Mouse (Mus musculus) ES-Bruce4 (cell line): Measurements from ENCODE around the gene Topors. TPM values are rescaled to one million over a fixed set of nuclear protein-coding genes. Genes with fewer than 3 reads are reported as not detected.
"Not testable (repeated sequence)": the region's sequence is repeated elsewhere in the genome, so short reads cannot be mapped to it uniquely, and the experiment has no call there.

Source experiments
- H3K27ac ChIP-seq: 2 replicates; pipeline ENCODE4 v1.5.1; 2012; ENCODE audit warnings: low read length, inconsistent platforms; ENCODE audit not compliant: insufficient read depth
- H3K27me3 ChIP-seq: 2 replicates; pipeline ENCODE4 v1.6.1; 2012; ENCODE audit warnings: mild to moderate bottlenecking, low read length, inconsistent platforms; ENCODE audit not compliant: control insufficient read depth, poor library complexity, insufficient read depth, severe bottlenecking
- H3K36me3 ChIP-seq: 2 replicates; pipeline ENCODE4 v1.6.1; 2012; ENCODE audit warnings: inconsistent platforms, mild to moderate bottlenecking, low read length, moderate library complexity; ENCODE audit not compliant: control insufficient read depth, poor library complexity, insufficient read depth, severe bottlenecking
- H3K4me1 ChIP-seq: one replicate; pipeline ENCODE4 v1.8.1; 2011; ENCODE audit warnings: low read length; ENCODE audit not compliant: control insufficient read depth, insufficient read depth
- H3K4me3 ChIP-seq: 2 replicates; pipeline ENCODE4 v1.5.1; 2011; ENCODE audit warnings: low read depth, mild to moderate bottlenecking, low read length
- H3K9ac ChIP-seq: 2 replicates; pipeline ENCODE4 v1.6.1; 2012; ENCODE audit warnings: low read depth, mild to moderate bottlenecking, inconsistent platforms; ENCODE audit not compliant: poor library complexity, severe bottlenecking
- H3K9me3 ChIP-seq: replicated peaks from 2 replicates; pipeline ENCODE4 v1.6.1; 2012; ENCODE audit warnings: mild to moderate bottlenecking, low read length, inconsistent platforms; ENCODE audit not compliant: control insufficient read depth, poor library complexity, insufficient read depth, severe bottlenecking
- CTCF ChIP-seq: IDR thresholded peaks from one replicate; pipeline ENCODE4 v1.8.1; 2011; ENCODE audit warnings: low read depth, low read length
- EP300 ChIP-seq: IDR thresholded peaks from 2 replicates; pipeline ENCODE4 v1.6.1; 2011; ENCODE audit warnings: low read depth, low read length; ENCODE audit not compliant: insufficient read depth
- POLR2A ChIP-seq: IDR thresholded peaks from one replicate; pipeline ENCODE4 v1.8.1; 2011; ENCODE audit warnings: low read length; ENCODE audit not compliant: insufficient read depth
- polyA plus RNA-seq: library from polyadenylated mRNA; stranded (reverse); fragments of >200 nt; gene quantifications from 2 replicates; pipeline ENCODE4 v1.2.4, GENCODE M21; 2011; ENCODE audit warnings: low read depth; ENCODE audit not compliant: missing spikeins, insufficient read depth, insufficient read length

Topors gene
- polyA plus RNA-seq, 1 experiment, result 62.2 TPM

- no peak for TF ChIP-seq POLR2A
- no peak for TF ChIP-seq EP300
- TF ChIP-seq CTCF, result no peak
- Histone ChIP-seq H3K27ac (no peak overlapping the region), H3K4me3 (no peak overlapping the region), H3K9me3 (no peaks in the 10 kb centered on the region), H3K36me3 (no peaks in the 10 kb centered on the region), H3K27me3 (peaks cover 4% of the 10 kb centered on the region), H3K4me1 (no peaks in the 10 kb centered on the region), H3K9ac (no peak overlapping the region)
These were observed 32.9 kb upstream of the Topors start for GRCm38 (mm10) chr4:40302445-40303125.

GRCm38 (mm10) chr4:40301076-40301789, 31.6 kb upstream of the Topors start:
- Histone ChIP-seq H3K9me3 (peaks cover 2% of the 10 kb centered on the region; the same call in 1 of the 2 replicates), H3K9ac (no peak overlapping the region), H3K4me3 (no peak overlapping the region), H3K27ac (no peak overlapping the region), H3K36me3 (no peaks in the 10 kb centered on the region), H3K4me1 (no peaks in the 10 kb centered on the region), H3K27me3 (peaks cover 4% of the 10 kb centered on the region)
- peak; percentile 56 for TF ChIP-seq CTCF
- TF ChIP-seq POLR2A, result no peak
- TF ChIP-seq EP300, result 0 out of 2 replicates have a peak, but pooled peaks have one; percentile 6

DNA sequence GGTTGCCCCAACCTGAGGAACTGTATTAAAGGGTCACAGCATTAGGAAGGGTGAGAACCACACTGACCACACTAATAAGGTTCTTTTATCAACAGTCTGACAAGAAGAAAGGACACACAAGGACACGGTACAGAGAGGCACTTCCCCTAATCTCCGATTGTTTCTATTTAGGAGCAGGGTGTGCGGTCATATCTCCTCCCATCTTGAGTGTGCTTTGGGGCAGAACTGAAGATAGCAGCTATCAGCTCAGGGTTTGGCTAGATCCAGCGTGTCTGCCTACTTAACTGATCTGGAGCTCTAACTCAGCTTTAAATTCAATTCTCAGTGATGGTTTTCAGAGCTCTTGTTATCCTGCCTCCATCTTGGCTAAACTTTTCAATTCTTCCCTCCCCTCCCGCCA, 29.5 kb upstream of the Topors start:
- H3K4me3 ChIP-seq, result no peak overlapping the region
- no peak overlapping the region for H3K9ac ChIP-seq
- TF ChIP-seq CTCF (no peak), POLR2A (no peak), EP300 (no peak)
- no peaks in the 10 kb centered on the region for H3K4me1 ChIP-seq
- H3K27me3 ChIP-seq, result peaks cover 2% of the 10 kb centered on the region
- H3K27ac ChIP-seq, result no peak overlapping the region
- H3K36me3 ChIP-seq, result no peaks in the 10 kb centered on the region
- H3K9me3 ChIP-seq, result peaks cover 13% of the 10 kb centered on the region; the same call in 1 of the 2 replicates

DNA sequence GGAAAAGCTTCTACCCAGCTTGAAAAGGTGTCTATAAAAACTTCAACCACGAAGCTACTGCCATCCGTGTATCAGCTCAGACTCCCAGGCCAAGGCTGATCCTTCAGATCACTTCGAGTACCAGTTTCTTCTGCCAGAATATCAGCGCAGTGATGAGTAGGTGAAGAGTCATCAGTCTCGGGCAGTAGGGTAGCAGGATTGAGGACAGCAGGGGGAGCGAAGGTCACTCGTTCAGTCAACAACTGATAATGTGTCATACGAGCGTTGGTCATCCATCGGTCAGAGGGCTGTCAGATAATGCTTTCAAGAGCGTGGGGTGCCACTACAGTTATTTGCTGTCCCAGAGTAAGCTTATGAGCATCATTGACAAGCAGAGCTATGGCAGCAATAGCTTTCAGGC, 21.9 kb upstream of the Topors start:
- peaks cover 30% of the 10 kb centered on the region for H3K9me3 ChIP-seq
- H3K27me3 ChIP-seq, H3K27ac ChIP-seq, H3K4me1 ChIP-seq, H3K36me3 ChIP-seq, H3K9ac ChIP-seq, H3K4me3 ChIP-seq: not testable (repeated sequence)

DNA sequence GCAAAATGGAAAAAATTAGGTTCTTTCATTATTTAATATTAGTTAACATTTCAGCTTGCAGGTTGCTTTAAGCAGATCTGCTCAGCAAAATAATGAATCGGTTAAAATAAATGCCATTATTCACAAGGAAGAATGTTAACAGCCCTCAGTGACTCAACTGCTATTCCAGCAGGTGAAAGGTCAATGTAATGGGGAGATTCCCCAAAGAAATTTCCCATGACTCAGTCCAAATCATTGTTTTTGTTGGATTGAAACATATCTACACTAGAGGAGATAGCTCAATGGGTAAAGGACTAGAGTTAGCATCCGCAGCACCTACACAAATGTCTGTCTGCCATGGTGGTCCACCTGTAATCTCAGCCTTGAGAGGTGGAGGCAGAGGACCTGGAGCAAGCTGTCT, 19.4 kb upstream of the Topors start:
- no peak overlapping the region for H3K9ac ChIP-seq
- H3K4me1 ChIP-seq, result no peaks in the 10 kb centered on the region
- no peak overlapping the region for H3K27ac ChIP-seq
- no peak overlapping the region for H3K4me3 ChIP-seq
- no peaks in the 10 kb centered on the region for H3K36me3 ChIP-seq
- peaks cover 16% of the 10 kb centered on the region for H3K9me3 ChIP-seq
- H3K27me3 ChIP-seq, result no peaks in the 10 kb centered on the region
- TF ChIP-seq POLR2A (no peak), CTCF (no peak), EP300 (no peak)

GRCm38 (mm10) chr4:40287415-40287814, 17.8 kb upstream of the Topors start:
- Histone ChIP-seq H3K27me3 (no peaks in the 10 kb centered on the region), H3K27ac (no peak overlapping the region), H3K4me1 (no peaks in the 10 kb centered on the region), H3K9me3 (peaks cover 11% of the 10 kb centered on the region; the same call in 1 of the 2 replicates), H3K4me3 (no peak overlapping the region), H3K9ac (no peak overlapping the region), H3K36me3 (no peaks in the 10 kb centered on the region)
- no peak for TF ChIP-seq EP300
- no peak for TF ChIP-seq CTCF
- no peak for TF ChIP-seq POLR2A
